Mouse (Mus musculus): ENCODE data around the gene Cyp46a1. TPM values are rescaled to one million over a fixed set of nuclear protein-coding genes. Genes with fewer than 3 reads are reported as not detected.

The Cyp46a1 gene
- total and polyA plus RNA-seq, 3 experiments: not detected

GRCm38 (mm10) chr12:108393637-108394036 is 59.5 kb downstream of the Cyp46a1 start:
- Histone ChIP-seq H3K4me1 (ENCODE audit: control insufficient read depth in 1 of 2, insufficient read depth in 2 of 2, low read length in 2 of 2) (no peaks in the 10 kb centered on the region), H3K79me2 (ENCODE audit: control insufficient read depth, insufficient read depth, low read length, poor library complexity) (no peaks in the 10 kb centered on the region), H3K36me3 (ENCODE audit: control insufficient read depth in 1 of 2, insufficient read depth in 2 of 2, low read length in 2 of 2) (no peaks in the 10 kb centered on the region), H3K27ac (ENCODE audit: control insufficient read depth, low read depth, low read length) (no peak overlapping the region), H3K4me3 (ENCODE audit: control insufficient read depth in 1 of 2, insufficient read depth in 1 of 2, low read depth in 2 of 2, low read length in 2 of 2) (no peak overlapping the region), H3K9ac (ENCODE audit: control insufficient read depth, low read depth, low read length, poor library complexity, severe bottlenecking) (no peak overlapping the region), H3K27me3 (ENCODE audit: control insufficient read depth in 1 of 2, insufficient read depth in 2 of 2, low read length in 2 of 2) (no peaks in the 10 kb centered on the region), H3K9me3 (replicated peaks; ENCODE audit: insufficient read depth, low read length) (no peaks in the 10 kb centered on the region)
- no peak for DNase-seq (ENCODE audit: low read depth, low spot score)
- TF ChIP-seq JUND (IDR thresholded peaks at IDR 0.05; ENCODE audit: low read depth, low read length): no peak
- TF ChIP-seq UBTF (IDR thresholded peaks at IDR 0.05; ENCODE audit: borderline replicate concordance, insufficient read depth, low read depth, low read length): no peak
- no peak for TF ChIP-seq ETS1 (IDR thresholded peaks at IDR 0.05; ENCODE audit: low read depth, low read length)
- no peak for TF ChIP-seq MEF2A (IDR thresholded peaks at IDR 0.05; ENCODE audit: extremely low read depth, insufficient replicate concordance, low read depth, low read length, poor library complexity, severe bottlenecking)
- TF ChIP-seq HCFC1 (IDR thresholded peaks at IDR 0.05; ENCODE audit: low read depth, low read length): no peak
- no peak for TF ChIP-seq ZC3H11A (IDR thresholded peaks at IDR 0.05; ENCODE audit: low read depth, low read length)
- no peak for TF ChIP-seq MAX (IDR thresholded peaks at IDR 0.05; ENCODE audit: low read length)
- TF ChIP-seq POLR2AphosphoS2 (IDR thresholded peaks at IDR 0.05; ENCODE audit: low read length): no peak
- TF ChIP-seq NRF1 (IDR thresholded peaks at IDR 0.05; ENCODE audit: insufficient read depth, low read depth, low read length, poor library complexity, severe bottlenecking): no peak
- no peak for TF ChIP-seq TAL1 (IDR thresholded peaks at IDR 0.05; ENCODE audit: low read length)
- TF ChIP-seq CTCF (IDR thresholded peaks at IDR 0.05 in 2 of 3, conservative IDR thresholded peaks at IDR 0.05 in 1 of 3; ENCODE audit: control insufficient read depth in 1 of 3, insufficient read depth in 1 of 3, low read depth in 2 of 3, low read length in 3 of 3, poor library complexity in 1 of 3, severe bottlenecking in 1 of 3): no peak
- TF ChIP-seq KAT2A (conservative IDR thresholded peaks at IDR 0.05; ENCODE audit: low read depth, low read length): no peak
- TF ChIP-seq MAZ (IDR thresholded peaks at IDR 0.05; ENCODE audit: low read depth, low read length): no peak
- no peak for TF ChIP-seq MYC (IDR thresholded peaks at IDR 0.05; ENCODE audit: low read depth, low read length)
- no peak for TF ChIP-seq CHD2 (IDR thresholded peaks at IDR 0.05; ENCODE audit: low read length)
- no peak for TF ChIP-seq SIN3A (IDR thresholded peaks at IDR 0.05; ENCODE audit: low read length)
- TF ChIP-seq MYB (IDR thresholded peaks at IDR 0.05; ENCODE audit: low read depth, low read length): no peak
- no peak for TF ChIP-seq EP300 (IDR thresholded peaks at IDR 0.05; ENCODE audit: low read depth in 1 of 2, low read length in 2 of 2)
- no peak for TF ChIP-seq MXI1 (IDR thresholded peaks at IDR 0.05; ENCODE audit: low read depth, low read length)

- TF ChIP-seq ZNF384 (IDR thresholded peaks at IDR 0.05; ENCODE audit: low read depth, low read length): no peak
- no peak for TF ChIP-seq ELF1 (IDR thresholded peaks at IDR 0.05; ENCODE audit: low read depth, low read length)
- no peak for TF ChIP-seq MYB (IDR thresholded peaks at IDR 0.05; ENCODE audit: low read depth, low read length)
- TF ChIP-seq ZMIZ1 (IDR thresholded peaks at IDR 0.05; ENCODE audit: low read depth, low read length): no peak
- TF ChIP-seq HCFC1 (IDR thresholded peaks at IDR 0.05; ENCODE audit: low read depth, low read length): no peak
- no peak for TF ChIP-seq MXI1 (IDR thresholded peaks at IDR 0.05; ENCODE audit: low read depth, low read length)
- TF ChIP-seq CHD2 (IDR thresholded peaks at IDR 0.05; ENCODE audit: low read length): no peak
- TF ChIP-seq UBTF (IDR thresholded peaks at IDR 0.05; ENCODE audit: borderline replicate concordance, insufficient read depth, low read depth, low read length): no peak
- TF ChIP-seq MYC (IDR thresholded peaks at IDR 0.05; ENCODE audit: low read depth, low read length): no peak
- no peak for TF ChIP-seq GABPA (IDR thresholded peaks at IDR 0.05; ENCODE audit: low read depth, low read length)
- no peak for TF ChIP-seq BHLHE40 (IDR thresholded peaks at IDR 0.05; ENCODE audit: borderline replicate concordance, low read depth, low read length)
- no peak for TF ChIP-seq CTCF (IDR thresholded peaks at IDR 0.05 in 2 of 3, conservative IDR thresholded peaks at IDR 0.05 in 1 of 3; ENCODE audit: control insufficient read depth in 1 of 3, insufficient read depth in 1 of 3, low read depth in 2 of 3, low read length in 3 of 3, poor library complexity in 1 of 3, severe bottlenecking in 1 of 3)
- TF ChIP-seq SIN3A (IDR thresholded peaks at IDR 0.05; ENCODE audit: low read length): no peak
- TF ChIP-seq ZKSCAN1 (IDR thresholded peaks at IDR 0.05; ENCODE audit: low read depth, low read length): no peak
- no peak for TF ChIP-seq MEF2A (IDR thresholded peaks at IDR 0.05; ENCODE audit: extremely low read depth, insufficient replicate concordance, low read depth, low read length, poor library complexity, severe bottlenecking)
- TF ChIP-seq EP300 (IDR thresholded peaks at IDR 0.05; ENCODE audit: low read depth in 1 of 2, low read length in 2 of 2): no peak
- TF ChIP-seq KAT2A (conservative IDR thresholded peaks at IDR 0.05; ENCODE audit: low read depth, low read length): no peak
- TF ChIP-seq MAZ (IDR thresholded peaks at IDR 0.05; ENCODE audit: low read depth, low read length): no peak
- Histone ChIP-seq H3K27ac (ENCODE audit: control insufficient read depth, low read depth, low read length) (no peak overlapping the region), H3K36me3 (ENCODE audit: control insufficient read depth in 1 of 2, insufficient read depth in 2 of 2, low read length in 2 of 2) (no peaks in the 10 kb centered on the region), H3K27me3 (ENCODE audit: control insufficient read depth in 1 of 2, insufficient read depth in 2 of 2, low read length in 2 of 2) (no peaks in the 10 kb centered on the region), H3K4me1 (ENCODE audit: control insufficient read depth in 1 of 2, insufficient read depth in 2 of 2, low read length in 2 of 2) (no peaks in the 10 kb centered on the region), H3K4me3 (ENCODE audit: control insufficient read depth in 1 of 2, insufficient read depth in 1 of 2, low read depth in 2 of 2, low read length in 2 of 2) (no peak overlapping the region), H3K9me3 (replicated peaks; ENCODE audit: insufficient read depth, low read length) (no peaks in the 10 kb centered on the region), H3K9ac (ENCODE audit: control insufficient read depth, low read depth, low read length, poor library complexity, severe bottlenecking) (no peak overlapping the region), H3K79me2 (ENCODE audit: control insufficient read depth, insufficient read depth, low read length, poor library complexity) (no peaks in the 10 kb centered on the region)
- no peak for DNase-seq (ENCODE audit: low read depth, low spot score)
Measured at GRCm38 (mm10) chr12:108394534-108395284, 60.5 kb downstream of the Cyp46a1 start.

All from MEL (cell line).